Mouse (Mus musculus) hindbrain, embryonic 11.5 days (tissue): ENCODE measurements around the gene Cdh13. TPM values are rescaled to one million over a fixed set of nuclear protein-coding genes. Genes with fewer than 3 reads are reported as not detected.
"Not testable (repeated sequence)": the region's sequence is repeated elsewhere in the genome, so short reads cannot be mapped to it uniquely, and the experiment has no call there.

ENCODE experiments used
- ATAC-seq: fragments of 200-750 bp; cut with Nextera tagmentation; 2 replicates; pipeline ENCODE4 v1.8.0; 2017; ENCODE audit warnings: mild to moderate bottlenecking, moderate TSS enrichment, moderate library complexity; ENCODE audit not compliant: low FRiP score
- DNase-seq: peaks from one replicate; pipeline ENCODE4 v3.0.0-alpha.2; 2015; ENCODE audit warnings: low spot score
- H3K27ac ChIP-seq: fragments of 300-500 bp; sonication (generic); 2 replicates; pipeline ENCODE4 v1.5.1; 2014; ENCODE audit warnings: mild to moderate bottlenecking, low read depth, low read length
- H3K27me3 ChIP-seq: fragments of 300-500 bp; sonication (generic); 2 replicates; pipeline ENCODE4 v1.6.1; 2014; ENCODE audit warnings: mild to moderate bottlenecking, low read length, moderate library complexity, mixed read lengths; ENCODE audit not compliant: control insufficient read depth, insufficient read depth
- H3K36me3 ChIP-seq: fragments of 300-500 bp; sonication (generic); 2 replicates; pipeline ENCODE4 v1.6.1; 2014; ENCODE audit warnings: mild to moderate bottlenecking, low read length, moderate library complexity, mixed read lengths; ENCODE audit not compliant: control insufficient read depth, insufficient read depth
- H3K4me1 ChIP-seq: fragments of 300-500 bp; sonication (generic); replicated peaks from 2 replicates; pipeline ENCODE4 v1.6.1; 2014; ENCODE audit warnings: low read length, mixed read lengths; ENCODE audit not compliant: control insufficient read depth, insufficient read depth
- H3K4me2 ChIP-seq: fragments of 300-500 bp; sonication (generic); replicated peaks from 2 replicates; pipeline ENCODE4 v1.6.1; 2014; ENCODE audit warnings: mild to moderate bottlenecking, low read depth, low read length
- H3K4me3 ChIP-seq: fragments of 300-500 bp; sonication (generic); 2 replicates; pipeline ENCODE4 v1.5.1; 2014; ENCODE audit warnings: low read depth, low read length
- H3K9ac ChIP-seq: fragments of 300-500 bp; sonication (generic); 2 replicates; pipeline ENCODE4 v1.6.1; 2014; ENCODE audit warnings: low read depth, low read length
- H3K9me3 ChIP-seq: fragments of 300-500 bp; sonication (generic); 2 replicates; pipeline ENCODE4 v1.6.1; 2016; ENCODE audit warnings: low read length; ENCODE audit not compliant: control insufficient read depth
- WGBS: fragments of 180-500 bp; shearing (Covaris S2); extraction: QIAGEN DNeasy Blood & Tissue Kit; methylation state at CpG from one replicate; pipeline ENCODE4 v1.1.7; 2014; 5-methylcytosine and 5-hydroxymethylcytosine counted together
- polyA plus RNA-seq: library from polyadenylated mRNA; unstranded; fragments of >200 nt; fragmentation: Nextera tagmentation; extraction: Ambion mirVana; gene quantifications from 2 replicates; pipeline ENCODE4 v1.2.1, GENCODE M21; 2014

The Cdh13 gene
- polyA plus RNA-seq, 1 experiment from 2014 or later, result 14.6 TPM

- H3K4me1 ChIP-seq, H3K4me2 ChIP-seq, ATAC-seq, H3K27me3 ChIP-seq, H3K36me3 ChIP-seq, H3K27ac ChIP-seq, H3K4me3 ChIP-seq, H3K9me3 ChIP-seq, H3K9ac ChIP-seq: not testable (repeated sequence)
- peak; percentile 23 for DNase-seq
- 58% methylated on average over 5 of the region's 5 CpGs for WGBS
Observed at GRCm38 (mm10) chr8:119356631-119357030, 1073.1 kb downstream of the Cdh13 start.

GRCm38 (mm10) chr8:119358175-119358574 is 1074.6 kb downstream of the Cdh13 start:
- ATAC-seq, result no peak
- no peak overlapping the region for H3K9ac ChIP-seq
- no peak overlapping the region for H3K4me3 ChIP-seq
- H3K36me3 ChIP-seq, result no peaks in the 10 kb centered on the region
- no peak overlapping the region for H3K27ac ChIP-seq
- 78% methylated on average over 7 of the region's 7 CpGs for WGBS
- no peaks in the 10 kb centered on the region for H3K4me1 ChIP-seq
- no peak overlapping the region for H3K4me2 ChIP-seq
- H3K9me3 ChIP-seq, result no peaks in the 10 kb centered on the region
- no peak for DNase-seq
- H3K27me3 ChIP-seq, result no peaks in the 10 kb centered on the region

GRCm38 (mm10) chr8:119358836-119359235 is 1075.3 kb downstream of the Cdh13 start:
- Histone ChIP-seq H3K9ac (no peak overlapping the region), H3K4me2 (no peak overlapping the region), H3K27ac (no peak overlapping the region), H3K4me1 (no peaks in the 10 kb centered on the region), H3K36me3 (no peaks in the 10 kb centered on the region), H3K4me3 (no peak overlapping the region), H3K27me3 (no peaks in the 10 kb centered on the region), H3K9me3 (no peaks in the 10 kb centered on the region)
- WGBS, result 54% methylated on average over 14 of the region's 14 CpGs
- ATAC-seq (no peak), DNase-seq (peak; percentile 72)

GRCm38 (mm10) chr8:119360686-119361295 is 1077.3 kb downstream of the Cdh13 start:
- 84% methylated on average over 7 of the region's 8 CpGs for WGBS
- Histone ChIP-seq H3K9me3 (no peaks in the 10 kb centered on the region), H3K36me3 (no peaks in the 10 kb centered on the region)

More at GRCm38 (mm10) chr8:119360686-119361295, 1077.3 kb downstream of the Cdh13 start:
- no peaks in the 10 kb centered on the region for H3K27me3 ChIP-seq
- DNase-seq (no peak), ATAC-seq (no peak)
- no peaks in the 10 kb centered on the region for H3K4me1 ChIP-seq
- H3K27ac ChIP-seq, result no peak overlapping the region
- no peak overlapping the region for H3K4me2 ChIP-seq
- no peak overlapping the region for H3K4me3 ChIP-seq
- no peak overlapping the region for H3K9ac ChIP-seq
